Mouse (Mus musculus) olfactory bulb, adult 2 months (tissue): ENCODE results near the gene Acpp.

Experiments used
- CTCF ChIP-seq: fragments of 200-500 bp; IDR thresholded peaks from 2 replicates; pipeline ENCODE4 v1.5.1; 2012; ENCODE audit warnings: low read depth, mild to moderate bottlenecking, low read length, moderate library complexity; ENCODE audit not compliant: insufficient read depth
- POLR2A ChIP-seq: fragments of 200-500 bp; IDR thresholded peaks from 2 replicates; pipeline ENCODE4 v1.6.1; 2012; ENCODE audit warnings: mild to moderate bottlenecking, low read depth, low read length, moderate library complexity; ENCODE audit not compliant: insufficient read depth

GRCm38 (mm10) chr9:104254408-104255180, 83.0 kb downstream of the Acpp start:
- TF ChIP-seq POLR2A (no peak), CTCF (no peak)
